Mouse (Mus musculus): ENCODE measurements at regions not wholly inside any gene's neighbourhood (a gene's known extent, or its start where the extent isn't known, plus 50 kb on each side); places are given as distances from the start of the nearest gene placed in this dataset.

GRCm38 (mm10) chr10:92473282-92473681 lies 248.9 kb downstream of the Nedd1 start:
- no peak for DNase-seq

GRCm38 (mm10) chr10:92471111-92471510 lies 251.1 kb downstream of the Nedd1 start:
- DNase-seq: no peak

GRCm38 (mm10) chr10:92455195-92455594 lies 267.0 kb downstream of the Nedd1 start:
- no peak for DNase-seq

GRCm38 (mm10) chr10:92453550-92453949 lies 268.7 kb downstream of the Nedd1 start:
- DNase-seq: no peak

DNA sequence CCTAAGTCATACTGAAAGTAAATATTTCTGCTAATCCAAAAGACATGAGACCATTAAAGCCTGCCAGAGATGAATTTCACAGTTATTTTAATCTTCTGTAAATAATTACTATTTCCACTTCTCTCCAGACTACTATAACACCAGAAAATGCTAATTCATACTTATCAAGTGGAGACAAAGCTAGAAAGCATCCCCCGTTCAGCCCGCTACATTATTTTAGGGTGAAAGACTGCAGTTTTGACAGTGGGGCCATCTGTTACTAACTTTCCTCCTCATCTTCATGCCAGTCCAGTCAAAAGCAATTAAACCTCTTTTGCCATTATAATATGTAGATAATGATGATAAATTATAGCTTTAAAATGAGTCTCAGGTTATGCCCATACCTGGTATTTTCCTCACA lies 276.3 kb downstream of the Nedd1 start:
- DNase-seq: no peak

- DNase-seq: no peak
These were observed 283.4 kb downstream of the Nedd1 start for GRCm38 (mm10) chr10:92438621-92439394.

GRCm38 (mm10) chr10:92429256-92429655 lies 293.0 kb downstream of the Nedd1 start:
- no peak for DNase-seq

DNA sequence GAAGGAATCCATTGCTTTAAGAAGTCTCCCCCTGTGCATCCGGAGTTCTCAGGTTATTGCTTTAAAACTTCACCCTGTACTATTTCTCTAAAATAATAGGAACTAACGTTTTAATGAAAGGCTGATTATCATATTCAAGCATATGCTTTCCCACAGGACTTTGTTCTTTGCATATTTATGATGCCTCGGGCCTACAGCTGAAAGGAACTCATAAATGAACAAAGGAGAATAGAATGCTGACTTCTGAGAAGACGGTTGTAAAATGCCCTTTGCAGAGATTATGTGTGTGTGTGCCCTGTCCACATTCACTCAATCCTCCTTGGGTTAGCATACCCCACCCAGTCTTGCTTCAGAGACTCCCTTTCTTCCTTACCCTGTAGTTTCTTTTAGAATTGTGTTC lies 294.2 kb downstream of the Nedd1 start:
- no peak for DNase-seq

GRCm38 (mm10) chr10:92426443-92426842 lies 295.8 kb downstream of the Nedd1 start:
- DNase-seq: no peak

- DNase-seq: no peak
These were observed 309.5 kb downstream of the Nedd1 start for GRCm38 (mm10) chr10:92412737-92413136.

- DNase-seq: no peak
These were observed 311.4 kb downstream of the Nedd1 start for GRCm38 (mm10) chr10:92410813-92411325.

- DNase-seq: no peak
These were observed 317.4 kb downstream of the Nedd1 start for GRCm38 (mm10) chr10:92404697-92405293.

- no peak for DNase-seq
These were observed 321.6 kb downstream of the Nedd1 start for GRCm38 (mm10) chr10:92400587-92401090.

GRCm38 (mm10) chr10:92389176-92389732 lies 333.0 kb downstream of the Nedd1 start:
- DNase-seq: no peak

GRCm38 (mm10) chr10:92367126-92367525 lies 355.1 kb downstream of the Nedd1 start:
- no peak for DNase-seq

DNA sequence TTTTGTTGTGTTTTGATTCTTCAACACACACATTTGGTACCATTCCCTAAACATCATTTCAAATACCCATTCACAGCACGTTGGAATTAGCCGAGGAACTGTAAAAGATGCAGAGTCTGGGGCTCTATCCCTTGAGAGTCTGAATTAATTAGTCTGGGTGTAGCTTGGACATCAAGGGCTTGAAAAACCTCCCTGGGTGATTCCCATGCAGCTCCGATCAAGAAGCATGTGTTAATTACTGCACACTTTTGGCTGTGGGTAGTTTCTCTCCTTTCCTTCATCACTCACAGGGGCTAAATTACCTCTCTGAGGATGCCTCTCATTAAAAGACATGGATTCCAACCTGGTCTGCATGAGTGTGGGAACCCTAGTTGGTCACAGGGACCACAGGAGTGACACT lies 365.5 kb downstream of the Nedd1 start:
- no peak for DNase-seq

DNA sequence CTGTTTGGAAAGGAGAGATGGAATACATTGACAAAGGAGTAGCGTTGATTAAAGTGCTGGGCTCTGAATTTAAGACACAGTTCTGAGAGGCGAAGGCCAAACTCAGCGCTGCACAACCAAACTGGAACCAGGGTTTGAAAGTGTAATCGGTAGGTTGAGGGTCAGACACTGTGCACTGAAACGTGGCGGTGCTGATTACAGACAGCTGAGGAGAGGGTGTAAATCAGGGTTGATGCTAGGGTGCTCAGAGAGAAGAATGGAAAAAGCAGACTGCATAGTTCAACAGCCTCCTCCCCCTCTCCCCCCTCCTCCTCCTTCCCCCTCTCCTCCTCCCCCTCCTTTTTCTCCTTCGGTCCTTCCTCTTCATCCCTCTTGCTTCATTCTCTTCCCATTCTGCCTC lies 373.2 kb downstream of the Nedd1 start:
- no peak for DNase-seq

GRCm38 (mm10) chr10:92347960-92348675 lies 374.1 kb downstream of the Nedd1 start:
- no peak for DNase-seq

DNA sequence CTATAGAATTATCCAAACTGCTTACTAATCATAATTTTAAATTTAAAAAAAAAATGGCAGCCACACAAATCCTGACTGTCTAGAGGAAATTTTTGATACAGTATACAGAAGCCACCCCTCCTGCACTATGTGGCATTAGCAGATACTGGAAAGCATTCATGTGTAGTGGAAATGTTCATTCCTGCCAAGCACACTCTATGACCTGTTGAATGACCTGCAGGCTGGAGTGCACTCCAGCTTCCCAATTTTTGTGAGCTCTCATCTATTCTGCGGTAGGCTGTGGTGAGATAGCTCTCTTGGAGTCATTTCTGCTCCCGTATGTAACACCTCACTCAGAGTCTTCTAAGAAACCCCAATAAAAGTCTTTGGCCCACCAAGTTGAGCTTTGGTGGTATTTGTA lies 382.5 kb downstream of the Nedd1 start:
- DNase-seq: no peak

GRCm38 (mm10) chr10:92336949-92337348 lies 385.3 kb downstream of the Nedd1 start:
- no peak for DNase-seq

GRCm38 (mm10) chr10:92336138-92336537 lies 386.1 kb downstream of the Nedd1 start:
- no peak for DNase-seq

- DNase-seq: no peak
These were observed 387.1 kb downstream of the Nedd1 start for GRCm38 (mm10) chr10:92335141-92335540.

DNA sequence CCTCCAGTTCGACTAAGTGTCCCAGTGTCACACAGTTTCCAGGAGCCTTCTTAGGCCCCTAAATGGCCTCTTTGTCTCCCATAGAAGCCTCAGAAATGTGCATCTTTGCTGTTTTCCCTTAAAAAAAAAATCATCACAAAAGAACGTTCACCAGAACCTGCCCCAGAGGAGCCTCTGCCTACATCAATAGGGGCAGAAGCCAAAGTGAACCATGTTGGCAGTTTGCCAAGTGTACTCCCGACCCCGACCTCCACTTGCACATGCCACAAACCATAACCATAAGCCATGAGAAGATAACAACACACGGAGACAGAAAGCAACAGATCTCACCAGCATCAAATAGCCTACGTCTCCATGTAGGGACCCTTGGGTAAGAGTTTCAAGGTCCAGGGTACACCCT lies 388.4 kb downstream of the Nedd1 start:
- DNase-seq: no peak
